Mouse (Mus musculus) bone marrow, adult 2 months (tissue): ENCODE data around the gene Tmem151a. TPM values are rescaled to one million over a fixed set of nuclear protein-coding genes. Genes with fewer than 3 reads are reported as not detected.
"Not testable (repeated sequence)": the region's sequence is repeated elsewhere in the genome, so short reads cannot be mapped to it uniquely, and the experiment has no call there.

Experiments
- H3K27ac ChIP-seq: fragments of 200-500 bp; 2 replicates; pipeline ENCODE4 v1.5.1; 2012; ENCODE audit warnings: low read depth, mild to moderate bottlenecking, control low read depth, inconsistent platforms, low read length; ENCODE audit not compliant: control insufficient read depth, poor library complexity, insufficient read depth
- H3K4me1 ChIP-seq: fragments of 200-500 bp; 2 replicates; pipeline ENCODE4 v1.6.1; 2011; ENCODE audit warnings: low read length; ENCODE audit not compliant: control insufficient read depth, insufficient read depth
- H3K4me3 ChIP-seq: fragments of 200-500 bp; replicated peaks from 2 replicates; pipeline ENCODE3; 2011; ENCODE audit warnings: mild to moderate bottlenecking, low read depth, low read length, control low read depth; ENCODE audit not compliant: control insufficient read depth
- CTCF ChIP-seq: fragments of 200-500 bp; IDR thresholded peaks from 2 replicates; pipeline ENCODE4 v1.5.1; 2011; ENCODE audit warnings: low read length, control low read depth; ENCODE audit not compliant: control insufficient read depth, insufficient read depth
- POLR2A ChIP-seq: fragments of 200-500 bp; IDR thresholded peaks from 2 replicates; pipeline ENCODE4 v1.6.1; 2011; ENCODE audit warnings: low read depth, mild to moderate bottlenecking, control low read depth, low read length, borderline replicate concordance; ENCODE audit not compliant: control insufficient read depth
- WGBS: fragments of 180-500 bp; shearing (Covaris S2); methylation state at CpG from one replicate; pipeline ENCODE4 v1.1.7; 2018; 5-methylcytosine and 5-hydroxymethylcytosine counted together
- polyA plus RNA-seq: library from polyadenylated mRNA; stranded (reverse); fragments of >200 nt; gene quantifications from 2 replicates; pipeline ENCODE4 v1.2.4, GENCODE M21; 2011; ENCODE audit warnings: low replicate concordance; ENCODE audit not compliant: missing spikeins, insufficient read depth, insufficient read length

The Tmem151a gene
- polyA plus RNA-seq, 1 experiment = not detected

DNA sequence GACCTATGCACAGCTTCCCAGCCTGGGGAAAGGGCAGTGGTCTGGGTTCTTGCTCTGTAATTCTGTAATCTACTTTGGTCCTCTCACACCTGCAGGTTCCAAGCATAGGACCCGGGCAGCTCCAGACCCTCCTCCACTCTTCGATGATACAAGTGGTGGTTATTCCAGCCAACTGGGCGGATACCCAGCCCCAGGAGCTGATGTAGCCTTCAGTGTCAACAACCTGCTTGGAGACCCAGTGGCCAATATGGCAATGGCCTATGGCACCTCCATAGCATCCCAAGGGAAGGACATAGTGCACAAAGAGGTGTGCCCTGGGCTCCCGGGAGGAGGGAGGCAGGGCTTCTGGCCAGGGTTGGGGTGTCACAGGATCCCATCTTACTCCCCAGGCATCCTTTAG lies 4.0 kb upstream of the Tmem151a start:
- H3K4me1 ChIP-seq = peaks cover 4% of the 10 kb centered on the region
- WGBS = 85% methylated on average over 4 of the region's 4 CpGs
- H3K27ac ChIP-seq = no peak overlapping the region
- TF ChIP-seq CTCF (no peak), POLR2A (no peak)
- no peak overlapping the region for H3K4me3 ChIP-seq

DNA sequence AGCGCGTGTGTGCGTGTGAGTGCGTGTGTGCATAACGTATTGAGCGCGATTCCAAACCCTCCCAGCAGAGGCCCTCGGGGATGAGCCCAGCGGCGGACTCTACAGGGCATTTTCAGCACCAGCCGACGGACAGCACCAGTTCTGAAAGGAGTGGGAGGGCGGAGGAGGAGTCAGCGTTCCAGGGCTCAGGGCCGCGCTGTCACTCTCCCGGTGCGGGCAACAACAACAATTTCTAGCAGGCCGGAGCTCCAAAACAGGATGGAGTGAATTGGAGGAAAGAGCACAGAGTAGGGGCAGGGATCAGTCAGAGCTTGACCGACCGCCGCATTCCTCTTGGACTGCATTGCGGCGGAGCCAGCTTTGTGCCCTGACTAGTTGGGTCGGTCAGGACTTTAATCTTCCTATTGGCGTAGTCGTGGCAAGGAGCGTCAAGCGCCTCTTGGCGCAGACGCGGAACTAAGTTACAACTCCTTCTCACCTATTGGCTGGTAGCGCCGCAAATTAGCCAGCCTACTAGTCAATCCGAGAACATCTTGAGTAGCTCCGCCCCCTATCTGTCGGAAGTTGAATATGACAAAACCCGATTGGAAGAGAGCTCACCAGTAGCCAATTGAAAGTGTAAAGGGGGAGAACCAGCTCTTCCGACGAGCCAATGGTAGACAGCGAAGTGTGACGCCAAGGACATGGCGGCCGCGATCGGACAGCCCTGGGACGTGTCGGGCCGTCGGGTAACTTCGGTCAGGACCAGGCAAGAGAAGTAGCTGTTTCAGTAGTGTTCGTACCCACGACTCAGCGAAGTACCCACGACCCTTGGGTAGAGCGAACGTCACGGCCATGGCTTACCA lies 2.8 kb upstream of the Tmem151a start, which contains the start of gene Yif1a:
Gene Yif1a (plus strand): TSS at position 655 of the 845 bp plus-strand sequence.
- WGBS = under 1% methylated on average over 58 of the region's 58 CpGs

DNA sequence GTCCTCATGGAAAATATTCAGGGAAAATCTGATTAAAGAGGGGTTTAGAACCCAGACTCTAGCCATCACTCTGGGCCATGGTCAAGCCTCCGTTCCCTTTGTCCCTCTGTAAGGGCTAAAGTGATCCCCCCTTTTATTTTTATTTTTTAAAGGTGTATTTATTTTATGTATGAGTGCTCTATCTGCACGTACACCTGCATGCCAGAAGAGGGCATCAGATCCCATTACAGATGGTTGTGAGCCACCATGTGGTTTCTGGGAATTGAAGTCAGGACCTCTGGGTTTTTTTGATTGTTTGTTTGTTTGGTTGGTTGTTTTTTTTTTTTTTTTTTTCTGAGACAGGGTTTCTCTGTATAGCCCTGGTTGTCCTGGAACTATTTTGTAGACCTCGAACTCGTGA lies 1.2 kb upstream of the Tmem151a start:
- not testable (repeated sequence) for H3K27ac ChIP-seq, H3K4me3 ChIP-seq, H3K4me1 ChIP-seq
- WGBS = 56% methylated on average over 4 of the region's 4 CpGs

More for the DNA sequence above, 2.8 kb upstream of the Tmem151a start, which contains the start of gene Yif1a:
- Histone ChIP-seq H3K4me1 (peaks cover 4% of the 10 kb centered on the region), H3K27ac (peak within 1 kb of the TSS; percentile 74), H3K4me3 (peak within 1 kb of the TSS; percentile 96)
- TF ChIP-seq CTCF = peak; percentile 43; the same call in 1 of the 2 replicates
- TF ChIP-seq POLR2A = peak; percentile 84; the same call in 1 of the 2 replicates

DNA sequence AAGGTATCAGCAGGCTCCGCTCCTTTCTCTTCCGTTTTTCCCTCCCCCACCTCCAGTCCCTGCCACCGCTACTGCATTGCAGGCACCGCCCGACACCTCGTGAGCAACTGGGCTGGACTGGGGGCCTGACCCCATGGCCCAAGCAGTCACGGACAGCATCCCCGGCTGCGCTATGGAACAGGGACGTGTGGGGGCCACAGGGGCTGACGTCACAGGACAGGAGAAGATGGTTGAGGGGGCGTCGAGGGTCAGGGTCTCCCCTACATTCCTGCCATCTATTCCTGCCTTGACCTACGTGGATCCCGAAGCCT lies 542 bp downstream of the Tmem151a start:
- Histone ChIP-seq H3K4me1 (peaks cover 4% of the 10 kb centered on the region), H3K27ac (no peak overlapping the region), H3K4me3 (no peak overlapping the region)
- WGBS = 9% methylated on average over 15 of the region's 15 CpGs
- TF ChIP-seq CTCF (no peak), POLR2A (no peak)

DNA sequence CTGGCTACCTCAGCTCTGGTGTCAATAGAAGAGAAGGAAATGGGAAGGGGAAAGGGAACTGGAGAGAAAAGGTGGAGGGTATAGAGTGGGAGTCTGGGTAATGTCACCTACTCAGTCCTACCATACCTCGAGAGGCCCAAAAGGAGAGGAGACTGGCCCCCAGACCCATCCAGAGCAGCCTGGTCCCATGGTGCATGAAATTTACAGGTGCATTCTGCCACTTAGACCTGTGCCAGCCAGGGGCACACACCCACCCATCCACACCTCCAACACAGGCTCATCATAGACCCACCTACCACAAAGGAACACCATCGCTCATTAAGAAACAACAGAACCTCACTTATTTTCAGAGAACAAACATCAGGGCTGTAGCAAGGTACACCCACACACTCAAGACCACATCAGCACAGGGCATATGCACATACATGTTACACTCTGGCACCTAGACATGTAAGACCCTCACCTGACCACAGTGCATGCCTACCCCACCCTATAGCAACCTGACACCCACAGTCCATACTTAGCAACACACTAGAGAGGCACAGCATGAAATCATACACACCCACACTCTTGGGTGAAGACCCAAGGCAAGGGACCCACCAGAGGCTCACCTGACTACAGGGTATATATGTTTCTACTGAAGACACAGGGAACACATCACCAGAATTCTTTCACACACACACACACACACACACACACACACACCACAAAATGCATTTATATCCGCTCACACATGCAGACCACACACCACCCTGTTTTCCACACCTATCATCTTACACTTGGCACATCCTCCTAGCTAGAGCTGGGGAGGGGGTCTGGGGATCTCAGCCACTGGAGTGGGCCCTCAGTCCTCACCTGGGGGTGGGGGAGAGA lies 1.1 kb downstream of the Tmem151a start:
- H3K4me3 ChIP-seq = peak overlapping the region; percentile 26
- H3K27ac ChIP-seq = no peak overlapping the region
- TF ChIP-seq CTCF (no peak), POLR2A (no peak)
- WGBS = 54% methylated on average over 3 of the region's 3 CpGs
- peaks cover 4% of the 10 kb centered on the region for H3K4me1 ChIP-seq

DNA sequence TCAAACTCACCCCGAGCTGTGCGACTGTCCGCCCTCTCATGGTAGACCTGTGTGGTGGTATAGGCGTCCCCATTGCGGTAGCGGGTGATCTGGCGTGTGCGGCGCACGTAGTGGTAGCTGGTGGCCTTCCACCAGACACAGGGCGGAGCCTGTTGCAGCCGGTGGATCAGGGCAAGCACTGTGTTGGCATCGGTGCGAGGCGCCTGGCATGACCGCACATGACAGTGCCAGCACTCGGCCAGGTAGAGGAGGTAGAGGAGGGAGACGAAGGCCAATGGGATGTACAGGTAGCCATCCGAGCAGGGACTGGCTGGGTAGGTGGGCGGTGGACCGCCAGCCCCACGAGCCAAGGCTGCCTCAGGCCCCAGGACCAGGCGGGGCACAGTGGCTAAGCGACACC lies 2.7 kb downstream of the Tmem151a start:
- TF ChIP-seq POLR2A (no peak), CTCF (no peak)
- Histone ChIP-seq H3K27ac (no peak overlapping the region; the same call in 1 of the 2 replicates), H3K4me3 (no peak overlapping the region), H3K4me1 (peaks cover 2% of the 10 kb centered on the region)
- WGBS = 62% methylated on average over 24 of the region's 24 CpGs

DNA sequence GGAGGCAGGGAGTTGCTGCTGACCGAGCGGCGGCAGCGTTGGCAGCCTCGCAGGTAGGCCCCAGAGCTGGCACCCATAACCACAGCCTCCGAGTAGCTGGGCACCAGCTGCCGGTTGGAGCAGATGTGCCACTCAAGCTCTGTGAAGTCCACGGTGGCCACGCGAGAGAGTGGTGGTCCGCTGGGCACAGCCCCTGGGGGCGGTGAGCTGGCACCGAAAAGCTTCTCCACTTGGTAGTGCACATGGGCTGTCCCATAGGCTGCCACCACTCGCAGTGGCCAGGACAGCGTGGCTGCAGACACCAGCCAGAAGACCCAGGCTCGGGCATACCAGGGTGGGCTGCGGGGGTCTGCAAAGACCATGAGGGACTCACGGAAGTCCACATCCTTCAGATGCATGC lies 3.3 kb downstream of the Tmem151a start:
- WGBS = 53% methylated on average over 18 of the region's 18 CpGs
- no peak for TF ChIP-seq POLR2A
- TF ChIP-seq CTCF = no peak
- no peak overlapping the region for H3K4me3 ChIP-seq
- no peak overlapping the region for H3K27ac ChIP-seq
- H3K4me1 ChIP-seq = peaks cover 1% of the 10 kb centered on the region

DNA sequence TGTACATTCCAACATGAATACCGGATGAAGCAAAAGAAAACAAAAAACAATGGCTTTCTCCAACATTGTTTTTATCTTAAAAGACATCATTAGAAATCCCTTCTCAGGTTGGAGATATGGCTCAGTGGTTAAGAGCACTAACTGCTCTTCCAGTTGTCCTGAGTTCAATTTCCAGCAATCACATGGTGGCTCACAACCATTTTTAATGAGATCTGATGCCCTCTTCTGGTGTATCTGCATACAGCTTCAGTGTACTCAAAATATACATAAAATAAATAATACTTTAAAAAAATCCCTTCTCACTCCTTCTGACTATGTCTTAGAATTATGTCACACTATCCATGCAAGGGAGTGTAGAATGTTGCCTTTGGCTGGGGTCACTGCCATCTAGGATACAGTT lies 6.1 kb downstream of the Tmem151a start:
- Histone ChIP-seq H3K4me3 (no peak overlapping the region), H3K27ac (no peak overlapping the region), H3K4me1 (no peaks in the 10 kb centered on the region)
- WGBS = 79% methylated on average over 1 of the region's 1 CpGs
- TF ChIP-seq POLR2A = no peak
- TF ChIP-seq CTCF = no peak

DNA sequence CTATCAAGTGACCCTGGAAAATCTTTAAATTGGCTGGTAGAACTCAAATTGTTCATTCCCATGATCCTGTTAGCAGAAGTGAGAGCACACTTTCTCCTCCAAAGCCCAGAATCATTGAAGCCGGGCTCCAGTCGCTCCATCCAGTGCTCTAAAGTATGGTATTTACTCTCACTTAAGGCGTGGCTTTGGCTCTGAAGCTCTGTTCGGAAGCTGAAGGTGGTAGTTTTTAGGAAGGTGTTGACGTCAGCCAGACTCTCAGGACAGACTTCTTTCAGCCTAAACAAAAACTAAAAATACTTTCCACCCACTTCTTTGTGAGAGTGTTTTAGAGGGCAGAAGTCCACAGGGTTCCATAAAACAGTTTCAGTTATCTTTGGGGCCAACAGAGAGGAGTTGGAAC lies 11.8 kb downstream of the Tmem151a start:
- no peak overlapping the region for H3K27ac ChIP-seq
- no peak overlapping the region for H3K4me3 ChIP-seq
- 35% methylated on average over 5 of the region's 5 CpGs for WGBS
- TF ChIP-seq POLR2A = no peak
- no peak for TF ChIP-seq CTCF
- H3K4me1 ChIP-seq = peaks cover 3% of the 10 kb centered on the region
